Mouse (Mus musculus): ENCODE measurements at regions not wholly inside any gene's neighbourhood (a gene's known extent, or its start where the extent isn't known, plus 50 kb on each side); places are given as distances from the start of the nearest gene placed in this dataset.

- no peak for TF ChIP-seq POLR2A (IDR thresholded peaks at IDR 0.05; ENCODE audit: borderline replicate concordance, extremely low read depth, low read depth, low read length)
- TF ChIP-seq CTCF (IDR thresholded peaks at IDR 0.05; ENCODE audit: insufficient read depth, low read length), result no peak
Observed at GRCm38 (mm10) chr12:27150871-27151853, 191.2 kb downstream of the Sox11 start.

Data from lung, adult 2 months (tissue).